Mouse (Mus musculus) kidney, adult 2 months (tissue): ENCODE results near the gene Gdf5.

Experiments
- CTCF ChIP-seq: fragments of 200-500 bp; conservative IDR thresholded peaks from 2 replicates; pipeline ENCODE4 v1.5.1; 2011; ENCODE audit warnings: low read depth, mild to moderate bottlenecking, control low read depth, low read length, moderate library complexity, mixed read lengths; ENCODE audit not compliant: insufficient read depth, insufficient read length
- POLR2A ChIP-seq: fragments of 200-500 bp; IDR thresholded peaks from one replicate; pipeline ENCODE4 v1.6.1; 2011; ENCODE audit warnings: low read depth, low read length, control low read depth

DNA sequence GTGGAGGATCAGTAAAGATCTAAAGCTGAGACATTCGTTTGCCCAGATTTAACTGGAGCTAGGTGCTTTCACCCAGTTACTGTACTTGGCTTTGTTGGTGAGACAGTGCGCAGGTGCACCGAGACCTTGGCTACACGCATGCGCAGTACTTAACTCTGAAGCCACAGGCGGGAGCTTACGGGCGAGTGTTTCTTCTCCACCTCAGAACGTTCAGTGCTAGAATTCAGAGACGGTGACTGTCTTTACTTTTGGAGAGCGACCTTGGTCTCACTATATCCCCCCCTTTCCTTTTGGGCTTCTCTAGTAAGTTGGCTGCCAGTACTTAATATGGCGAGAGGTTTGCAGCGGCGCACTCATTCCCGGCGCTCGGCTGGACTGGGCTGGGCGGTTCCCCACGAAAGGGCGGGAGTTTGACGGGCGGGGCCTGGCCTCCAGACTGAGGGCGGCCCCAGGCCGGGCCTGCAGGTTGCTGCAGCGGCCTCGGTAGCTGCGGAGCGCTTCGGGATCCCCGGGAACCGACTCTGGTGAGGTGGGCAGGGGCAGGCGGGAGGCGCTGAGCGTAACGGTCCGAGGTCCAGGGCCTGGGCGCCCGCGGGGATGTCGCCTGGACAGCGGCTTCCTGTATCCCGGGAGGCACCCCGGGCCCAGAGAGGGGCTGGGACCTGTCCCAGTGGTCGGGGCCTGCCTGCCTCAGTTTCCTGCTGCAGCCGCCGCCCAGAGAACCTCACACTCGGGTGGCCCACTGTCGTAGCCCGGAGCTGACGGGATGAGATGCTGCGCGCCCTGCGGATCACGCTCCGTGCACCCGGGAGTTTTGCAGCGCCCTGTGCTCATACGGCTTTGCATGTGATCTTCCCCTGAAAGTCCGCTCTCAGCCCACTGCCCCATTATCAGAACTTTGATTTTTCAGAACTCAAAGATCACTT is 11.2 kb upstream of the Gdf5 start, which contains the start of gene Cep250:
- TF ChIP-seq CTCF, result no peak
- TF ChIP-seq POLR2A, result peak; percentile 37
